Mouse (Mus musculus) left cerebral cortex, adult 11 months (tissue): ENCODE data around the gene Chp2.

Experiments used
- DNase-seq: peaks from one replicate; pipeline ENCODE4 v3.0.0; 2022; ENCODE audit warnings: low spot score

Gene Chp2

GRCm38 (mm10) chr7:122219315-122219801 is at the start of gene Chp2:
Gene Chp2, plus strand, starts transcription at chr7:122219496.
- no peak for DNase-seq

GRCm38 (mm10) chr7:122170705-122171104 is 48.6 kb upstream of the Chp2 start:
- DNase-seq, result no peak

GRCm38 (mm10) chr7:122171613-122172012 is 47.7 kb upstream of the Chp2 start:
- DNase-seq, result no peak

GRCm38 (mm10) chr7:122180720-122181119 is 38.6 kb upstream of the Chp2 start:
- DNase-seq, result no peak

GRCm38 (mm10) chr7:122184569-122184968 is 34.7 kb upstream of the Chp2 start:
- DNase-seq, result no peak

GRCm38 (mm10) chr7:122186043-122186442 is 33.3 kb upstream of the Chp2 start, which contains the start of gene Ern2:
Gene Ern2, minus strand, starts transcription at chr7:122186207.
- no peak for DNase-seq

GRCm38 (mm10) chr7:122189484-122189883 is 29.8 kb upstream of the Chp2 start:
- DNase-seq, result no peak

GRCm38 (mm10) chr7:122191097-122191496 is 28.2 kb upstream of the Chp2 start:
- no peak for DNase-seq

- no peak for DNase-seq
These were observed 25.4 kb upstream of the Chp2 start for GRCm38 (mm10) chr7:122193919-122194318.

GRCm38 (mm10) chr7:122196771-122197170 is 22.5 kb upstream of the Chp2 start:
- no peak for DNase-seq

- DNase-seq, result peak; percentile 19
These were observed 22.0 kb upstream of the Chp2 start for GRCm38 (mm10) chr7:122197306-122197705.

- peak; percentile 21 for DNase-seq
These were observed 20.0 kb upstream of the Chp2 start for GRCm38 (mm10) chr7:122199296-122199695.

GRCm38 (mm10) chr7:122203936-122204335 is 15.4 kb upstream of the Chp2 start:
- no peak for DNase-seq

- DNase-seq, result no peak
These were observed 13.2 kb upstream of the Chp2 start for GRCm38 (mm10) chr7:122206121-122206520.

- no peak for DNase-seq
These were observed 10.8 kb upstream of the Chp2 start for GRCm38 (mm10) chr7:122208276-122209021.

- DNase-seq, result no peak
These were observed 6.9 kb downstream of the Chp2 start for GRCm38 (mm10) chr7:122226020-122226742.

- no peak for DNase-seq
These were observed 7.4 kb downstream of the Chp2 start for GRCm38 (mm10) chr7:122226744-122227143.

- no peak for DNase-seq
These were observed 10.0 kb downstream of the Chp2 start for GRCm38 (mm10) chr7:122229306-122229705.

- DNase-seq, result no peak
These were observed 10.6 kb downstream of the Chp2 start for GRCm38 (mm10) chr7:122229916-122230315.

GRCm38 (mm10) chr7:122230866-122231265 is 11.6 kb downstream of the Chp2 start:
- DNase-seq, result no peak

GRCm38 (mm10) chr7:122238939-122239338 is 19.6 kb downstream of the Chp2 start:
- DNase-seq, result no peak

- DNase-seq, result no peak
These were observed 21.3 kb downstream of the Chp2 start for GRCm38 (mm10) chr7:122240413-122241119.

- DNase-seq, result no peak
These were observed 23.0 kb downstream of the Chp2 start for GRCm38 (mm10) chr7:122242260-122242659.
